Mouse (Mus musculus): Measurements from ENCODE around the gene Plvap.
A peak's percentile ranks its signal among the peaks of the same experiment; 100 is the strongest.

Plvap gene

GRCm38 (mm10) chr8:71486136-71486529 lies 25.4 kb downstream of the Plvap start:
- DNase-seq (ENCODE audit: low spot score), result no peak

DNA sequence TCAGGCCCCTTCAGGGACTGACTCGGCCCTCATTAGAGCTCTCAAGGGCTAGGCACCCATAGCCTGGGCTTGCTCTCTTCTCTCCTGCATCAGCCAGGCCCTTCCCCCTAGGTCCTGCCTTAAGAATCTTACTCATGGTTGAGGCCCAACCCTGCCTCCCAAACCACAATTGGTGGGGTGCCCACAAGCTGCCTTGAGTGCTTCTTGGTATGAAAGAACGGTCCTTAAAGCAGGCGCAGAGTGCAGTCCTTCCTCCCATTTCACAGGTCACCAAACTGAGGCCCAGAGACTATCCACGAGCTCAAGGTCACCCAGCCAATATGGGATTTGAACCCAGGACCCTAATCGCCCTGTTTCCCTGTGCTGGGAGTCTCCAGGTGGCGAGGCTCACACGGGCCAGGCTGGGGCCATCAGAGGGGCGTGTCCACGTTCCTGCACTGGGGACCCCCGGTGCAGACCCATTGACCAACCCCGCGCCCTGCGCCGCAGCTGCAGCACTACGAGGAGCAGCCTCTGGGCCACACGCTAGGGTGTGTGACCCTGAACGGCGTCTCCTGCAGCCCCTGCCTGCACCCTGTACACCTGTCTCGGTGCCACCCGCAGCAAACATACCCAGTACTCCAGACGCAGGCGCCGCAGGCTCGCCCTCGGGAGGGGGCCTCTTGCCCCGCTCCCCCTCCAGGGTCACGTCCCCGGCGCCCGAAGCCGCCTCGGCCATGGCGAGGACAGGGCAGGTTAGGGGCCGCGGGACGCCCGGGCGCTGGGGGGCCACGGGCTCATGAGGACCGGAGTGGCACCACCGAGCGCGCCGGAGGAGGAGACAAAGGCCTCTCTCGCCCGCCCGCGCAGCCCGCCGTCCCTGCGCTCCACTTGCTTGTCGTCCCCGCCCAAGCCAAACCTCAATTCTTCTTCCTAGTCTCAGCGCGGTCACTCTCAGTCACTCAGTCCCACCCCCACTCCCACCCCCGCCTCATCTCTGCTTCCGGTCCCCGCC lies 26.1 kb downstream of the Plvap start, which contains the start of gene Ano8:
Gene Ano8, minus strand, starts transcription at position 822 of the 994 bp plus-strand sequence.
- peak; percentile 84 for DNase-seq (ENCODE audit: low spot score)

- no peak for DNase-seq (ENCODE audit: low spot score)
These were observed 26.8 kb downstream of the Plvap start for GRCm38 (mm10) chr8:71484736-71485135.

DNA sequence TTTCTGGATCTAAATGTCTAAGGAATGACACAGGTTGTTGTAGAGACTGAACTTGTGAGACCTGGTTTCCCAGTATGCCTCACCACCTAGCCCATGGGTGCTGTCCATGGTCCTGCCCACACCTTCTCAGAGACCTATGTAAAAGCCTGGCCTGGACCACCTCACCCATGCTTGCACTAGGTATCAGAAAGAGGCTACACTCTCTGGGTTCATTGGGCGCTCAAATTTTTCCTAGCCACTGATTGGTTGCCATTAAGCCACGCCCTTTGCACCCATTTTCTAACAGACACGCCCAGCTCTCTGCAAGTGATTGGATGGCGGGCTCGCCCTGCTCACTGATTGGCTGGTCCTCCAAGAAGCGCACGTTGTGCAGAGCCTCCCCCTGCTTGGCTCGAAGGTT lies 27.6 kb downstream of the Plvap start:
- no peak for DNase-seq (ENCODE audit: low spot score)

DNA sequence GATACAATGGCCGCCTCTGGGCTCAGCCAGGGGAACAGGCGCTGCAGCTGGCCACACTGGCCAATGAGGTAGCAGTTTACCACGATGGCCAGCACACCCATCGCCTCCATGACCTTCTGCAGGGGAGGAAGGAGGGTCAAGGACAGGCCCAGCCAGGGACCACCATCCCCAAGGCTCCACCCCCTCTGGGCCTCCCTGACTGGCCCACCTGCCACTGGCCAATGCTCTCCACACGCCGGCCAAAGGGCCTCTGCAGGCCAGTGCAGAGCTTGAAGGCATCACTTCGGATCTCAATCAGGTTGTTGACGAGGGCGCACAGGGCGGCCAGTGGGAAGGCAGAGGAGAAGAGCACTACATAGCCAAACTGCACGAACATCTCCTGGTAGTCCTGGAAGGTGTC lies 32.6 kb downstream of the Plvap start:
- DNase-seq (ENCODE audit: low spot score), result no peak

- no peak for DNase-seq (ENCODE audit: low spot score)
These were observed 34.2 kb downstream of the Plvap start for GRCm38 (mm10) chr8:71477196-71477845.

DNA sequence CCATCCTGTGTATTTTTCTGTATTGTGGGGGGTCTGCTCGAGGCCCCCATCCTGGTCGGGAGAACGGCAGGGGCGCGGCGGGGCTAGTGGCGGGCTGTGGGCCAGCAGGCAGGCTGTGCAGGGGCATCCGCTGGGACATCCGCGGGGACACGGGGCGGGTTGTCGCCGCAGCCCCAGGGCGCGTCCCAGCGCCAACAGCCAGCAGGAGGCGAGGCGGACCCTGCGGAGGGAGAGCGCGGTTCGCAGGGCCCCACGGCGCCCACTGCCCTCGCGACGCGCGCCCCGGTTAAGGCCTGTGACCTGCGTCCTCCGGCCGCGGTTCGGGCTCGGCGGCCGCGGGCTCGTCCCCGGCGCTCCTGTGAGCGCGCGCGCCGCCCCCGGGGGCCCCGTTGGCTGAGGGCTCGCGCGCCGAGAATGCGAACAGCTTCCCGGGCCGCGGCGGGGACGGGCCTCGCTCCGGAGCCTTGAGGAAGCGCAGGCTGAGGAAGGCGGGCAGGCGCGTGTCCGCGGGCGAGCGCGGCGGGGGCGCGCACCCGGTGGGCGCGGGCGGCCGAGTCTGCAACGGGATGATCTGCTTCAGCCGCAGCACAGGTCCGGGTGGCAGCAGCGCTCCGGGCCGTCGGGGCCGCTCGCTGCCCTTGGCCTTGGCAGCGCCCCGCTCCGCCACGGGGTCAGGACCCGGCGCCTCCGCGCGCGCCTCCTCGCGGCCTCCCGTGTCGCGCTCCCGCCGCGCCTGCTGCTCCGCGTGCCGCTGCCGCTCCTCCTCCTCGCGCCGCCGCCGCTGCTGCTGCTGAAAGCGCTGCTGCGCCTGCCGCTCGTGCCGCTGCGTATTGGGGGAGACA lies 35.2 kb downstream of the Plvap start:
- peak; percentile 73 for DNase-seq (ENCODE audit: low spot score)

- DNase-seq (ENCODE audit: low spot score), result no peak
These were observed 35.9 kb downstream of the Plvap start for GRCm38 (mm10) chr8:71475702-71476075.

GRCm38 (mm10) chr8:71474785-71475701 lies 36.5 kb downstream of the Plvap start:
- no peak for DNase-seq (ENCODE audit: low spot score)

- DNase-seq (ENCODE audit: low spot score), result no peak
These were observed 37.2 kb downstream of the Plvap start for GRCm38 (mm10) chr8:71474344-71474743.

GRCm38 (mm10) chr8:71472601-71473386 lies 38.8 kb downstream of the Plvap start:
- no peak for DNase-seq (ENCODE audit: low spot score)

- no peak for DNase-seq (ENCODE audit: low spot score)
These were observed 39.7 kb downstream of the Plvap start for GRCm38 (mm10) chr8:71471861-71472260.

DNA sequence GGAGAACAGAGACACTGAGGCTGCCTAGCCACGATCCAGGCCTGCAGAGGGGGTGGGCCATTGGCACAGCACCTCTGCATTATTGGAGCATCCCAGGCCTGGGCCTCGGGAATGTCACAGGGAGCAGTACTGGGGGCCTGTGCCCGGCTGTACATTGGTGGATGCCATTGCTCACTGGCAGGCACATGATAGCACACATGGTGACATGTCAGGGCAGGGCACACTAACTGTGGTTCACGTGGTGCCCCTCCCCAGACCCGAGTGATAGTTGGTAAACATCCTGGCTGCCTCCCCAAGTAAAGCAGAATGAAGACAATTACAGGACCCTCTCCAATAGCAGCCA lies 40.7 kb downstream of the Plvap start:
- no peak for DNase-seq (ENCODE audit: low spot score)

DNA sequence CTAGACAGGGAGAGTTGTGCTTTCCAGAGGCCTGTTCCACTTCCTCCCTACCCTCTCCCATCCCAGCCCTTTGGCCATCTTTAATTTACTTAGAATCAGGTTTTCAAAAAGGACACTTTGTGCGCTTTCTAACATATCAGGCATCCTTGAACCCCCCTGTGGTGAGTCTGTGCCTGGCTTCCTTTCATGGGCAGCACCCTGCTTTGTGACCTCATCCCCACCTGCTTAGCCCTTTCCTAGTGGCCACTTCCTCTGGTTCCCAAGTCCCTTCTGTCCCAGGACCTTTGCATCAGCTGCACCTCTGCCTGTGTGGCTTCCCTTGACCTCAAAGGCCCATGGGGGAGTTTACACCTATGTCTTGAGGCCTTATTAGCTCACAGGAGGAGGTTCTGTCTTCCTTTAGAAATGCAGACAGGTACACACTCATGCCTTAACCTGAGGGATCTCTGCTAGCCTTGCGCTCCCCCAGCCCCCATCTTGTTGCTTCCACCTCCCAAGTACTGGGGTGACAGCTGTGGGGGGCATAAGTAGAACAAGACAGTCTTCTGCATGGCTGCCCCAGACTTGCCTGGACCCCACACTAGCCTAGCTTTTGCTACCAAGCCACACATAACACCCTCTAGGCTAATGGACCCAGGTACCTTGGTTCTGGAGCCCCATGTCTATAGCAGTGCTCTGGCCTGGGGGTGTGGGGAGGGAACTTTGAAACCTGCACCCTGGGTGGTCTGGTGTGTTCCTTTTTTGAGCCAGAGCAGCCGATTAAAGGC lies 41.2 kb downstream of the Plvap start:
- DNase-seq (ENCODE audit: low spot score), result no peak

GRCm38 (mm10) chr8:71469411-71469810 lies 42.1 kb downstream of the Plvap start:
- DNase-seq (ENCODE audit: low spot score), result peak; percentile 40

DNA sequence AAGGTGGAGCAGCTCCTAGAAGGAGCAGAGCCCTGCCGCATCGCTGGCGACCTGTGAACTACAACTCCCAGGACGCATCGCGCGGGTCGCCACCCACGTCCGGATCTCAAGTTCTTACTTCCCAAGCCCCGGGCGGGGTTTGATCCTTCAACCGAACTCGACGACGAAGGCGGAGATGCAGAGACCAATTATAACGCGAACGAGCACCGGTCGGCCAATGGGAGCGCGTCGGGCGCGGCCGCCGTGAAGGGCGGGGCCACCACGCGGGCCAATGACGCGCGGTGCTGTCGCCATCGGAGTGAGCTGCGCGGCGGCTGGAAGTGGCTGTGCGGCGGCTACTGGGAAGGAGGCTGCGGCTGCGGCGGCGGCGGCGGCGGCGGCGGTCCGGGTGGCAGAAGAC lies 42.6 kb downstream of the Plvap start, which contains the start of gene Dda1:
Gene Dda1, plus strand, starts transcription at position 284 of the 400 bp plus-strand sequence.
- DNase-seq (ENCODE audit: low spot score), result peak; percentile 99

DNA sequence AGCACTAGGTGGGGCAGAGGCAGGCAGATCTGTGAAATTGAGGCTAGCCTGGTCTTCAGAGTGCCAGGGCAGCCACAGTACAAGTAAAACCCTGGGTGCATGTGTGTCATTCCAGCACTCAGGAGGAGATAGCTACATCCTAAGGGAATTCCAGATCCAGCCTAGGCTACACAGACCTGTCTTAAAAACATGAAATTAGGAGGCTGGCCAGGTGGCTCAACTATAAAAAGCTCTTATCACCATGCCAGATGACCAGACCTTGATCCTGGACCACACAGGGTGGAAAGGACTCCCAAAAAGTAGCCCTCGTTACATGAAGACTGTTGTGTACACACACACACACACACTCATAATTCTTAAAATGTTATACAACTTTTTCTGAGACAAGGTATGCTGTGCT lies 43.6 kb downstream of the Plvap start:
- DNase-seq (ENCODE audit: low spot score), result no peak

DNA sequence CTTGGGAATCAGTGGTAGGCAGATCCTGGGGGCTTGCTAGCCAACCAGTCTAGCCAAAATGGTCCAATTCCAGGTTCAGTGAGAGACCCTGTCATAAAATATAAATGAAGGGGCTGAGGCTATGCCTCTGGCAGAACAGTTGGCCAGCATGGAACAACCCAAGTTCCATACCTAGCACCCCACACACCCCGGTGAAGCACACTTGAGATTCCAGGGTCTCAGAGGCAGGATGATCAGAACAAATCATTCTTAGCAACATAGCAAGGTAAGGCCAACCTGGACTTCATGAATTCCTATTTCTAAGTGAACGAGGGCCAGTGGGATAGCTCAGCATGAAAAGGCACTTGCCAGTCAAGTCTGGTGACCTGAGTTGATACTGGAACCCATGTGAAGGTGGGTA lies 44.4 kb downstream of the Plvap start:
- DNase-seq (ENCODE audit: low spot score), result no peak

- DNase-seq (ENCODE audit: low spot score), result no peak
These were observed 45.4 kb downstream of the Plvap start for GRCm38 (mm10) chr8:71466198-71466597.

GRCm38 (mm10) chr8:71465733-71466132 lies 45.8 kb downstream of the Plvap start:
- DNase-seq (ENCODE audit: low spot score), result no peak
